Mouse (Mus musculus) induced T-regulatory cell, adult 2 months (primary cell): ENCODE measurements around the gene Clec9a.

Experiments
- DNase-seq: peaks from one replicate; pipeline ENCODE4 v3.0.0-alpha.2; 2012; ENCODE audit warnings: low read depth

Clec9a gene

DNA sequence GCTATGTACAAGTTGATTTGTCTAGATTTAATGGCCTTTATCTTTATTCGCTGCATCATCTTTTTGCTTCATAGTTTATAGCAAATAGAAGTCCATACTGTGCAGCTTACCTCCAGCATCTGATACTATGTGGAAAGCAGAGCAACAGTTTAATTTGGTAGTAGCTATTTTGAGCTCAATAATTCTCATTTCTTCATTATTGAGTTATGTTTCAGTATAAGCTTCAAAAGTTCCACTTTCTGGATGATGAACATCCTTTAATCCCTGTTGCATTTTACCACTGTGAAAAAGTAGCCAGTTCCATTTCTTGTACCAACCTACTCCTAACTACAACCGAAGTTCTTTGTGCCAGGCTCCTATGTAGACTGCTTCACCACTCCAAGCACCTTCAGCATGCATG is at the start of gene Clec9a:
TSS of gene Clec9a (plus strand) at position 301 of the 400 bp plus-strand sequence.
- DNase-seq = no peak

DNA sequence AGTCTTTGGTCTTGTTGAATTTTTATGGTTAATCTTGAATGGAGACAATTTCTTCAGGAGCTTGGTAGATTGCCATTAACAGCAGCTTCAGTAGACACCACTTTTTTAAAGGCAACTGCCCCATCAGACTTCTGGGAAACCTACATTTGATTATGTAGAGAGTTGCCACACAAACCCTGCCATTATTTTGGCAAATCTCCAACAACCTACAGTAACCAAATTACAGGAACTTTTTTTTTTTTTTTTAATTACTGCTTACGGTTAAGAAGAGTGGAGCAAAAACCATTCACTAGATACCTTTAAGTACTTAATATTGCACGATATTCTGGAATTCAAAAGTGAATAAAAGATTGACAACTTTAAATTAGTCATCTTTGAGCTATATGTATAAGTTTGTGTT is 49.1 kb upstream of the Clec9a start:
- no peak for DNase-seq

DNA sequence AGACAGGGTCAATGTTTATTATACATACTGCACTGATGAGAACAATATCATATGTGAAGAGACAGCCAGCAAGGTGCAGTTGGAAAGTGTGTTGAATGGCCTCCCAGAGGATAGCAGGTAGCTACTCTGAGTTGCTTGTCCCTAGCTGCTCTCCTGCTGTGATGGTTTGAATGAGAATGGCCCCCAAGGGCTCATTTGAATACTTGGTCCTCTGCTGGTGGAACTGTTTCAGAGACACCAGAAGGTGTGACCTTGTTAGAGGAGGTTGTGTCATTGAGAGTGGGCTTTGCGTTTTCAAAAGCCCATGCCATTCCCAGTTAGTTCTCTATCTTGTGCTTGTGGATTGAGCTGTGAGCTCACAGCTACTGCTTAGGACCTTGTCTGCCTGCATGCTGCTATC is 44.7 kb upstream of the Clec9a start:
- no peak for DNase-seq

DNA sequence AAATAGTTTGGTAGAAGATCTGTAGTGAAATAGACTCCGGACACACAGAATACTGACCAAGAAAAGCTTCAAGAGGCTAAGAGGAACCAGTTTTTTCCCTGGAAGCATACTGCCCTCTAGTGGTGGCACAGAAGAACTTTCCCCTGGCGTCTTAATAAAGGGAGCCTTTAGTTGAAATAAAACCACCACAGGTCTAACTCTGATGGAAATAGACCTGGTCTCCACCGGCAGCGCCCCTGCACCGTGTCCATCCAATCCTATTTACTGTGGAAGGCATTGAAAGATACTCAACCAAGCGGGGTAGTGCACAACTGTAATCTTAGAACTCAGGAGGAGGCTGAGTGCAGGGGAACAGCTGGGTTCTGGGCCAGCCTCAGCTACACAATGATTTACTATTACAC is 42.7 kb upstream of the Clec9a start:
- DNase-seq = peak; percentile 78

DNA sequence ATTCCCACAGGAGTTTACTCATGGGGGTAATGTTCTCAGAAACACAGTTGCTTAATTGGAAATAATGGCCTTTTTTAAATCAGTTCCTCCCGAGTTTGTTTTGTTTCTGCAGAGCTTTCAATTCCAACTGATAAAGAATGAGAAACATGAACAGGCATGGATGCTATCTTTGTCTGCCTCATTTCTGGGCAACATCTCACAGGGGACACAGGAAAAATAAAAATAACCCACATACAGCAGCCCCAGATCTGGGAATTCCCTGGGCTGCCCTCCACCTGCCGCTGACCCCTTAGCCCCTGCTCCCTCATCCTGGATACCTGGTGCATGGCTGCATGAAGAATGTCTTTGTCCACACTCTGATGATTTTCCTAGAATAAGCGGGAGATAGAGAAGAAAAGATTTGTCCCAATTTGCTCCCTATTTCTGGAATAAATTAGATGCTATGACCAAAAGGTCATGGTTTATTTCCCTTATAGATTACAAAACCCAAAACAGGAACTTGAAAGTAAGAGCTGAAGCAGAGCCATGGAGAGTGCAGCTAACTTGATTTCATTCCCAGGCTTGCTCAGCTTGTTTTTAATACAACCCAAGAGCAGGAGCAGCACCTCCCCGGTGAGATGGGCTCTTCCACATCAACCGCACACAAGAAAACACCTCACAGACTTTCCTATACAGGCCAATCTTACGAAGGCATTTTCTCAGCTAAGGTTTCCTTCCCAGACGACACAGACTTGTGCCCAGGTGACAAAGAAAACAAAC is 39.1 kb upstream of the Clec9a start:
- DNase-seq = no peak

DNA sequence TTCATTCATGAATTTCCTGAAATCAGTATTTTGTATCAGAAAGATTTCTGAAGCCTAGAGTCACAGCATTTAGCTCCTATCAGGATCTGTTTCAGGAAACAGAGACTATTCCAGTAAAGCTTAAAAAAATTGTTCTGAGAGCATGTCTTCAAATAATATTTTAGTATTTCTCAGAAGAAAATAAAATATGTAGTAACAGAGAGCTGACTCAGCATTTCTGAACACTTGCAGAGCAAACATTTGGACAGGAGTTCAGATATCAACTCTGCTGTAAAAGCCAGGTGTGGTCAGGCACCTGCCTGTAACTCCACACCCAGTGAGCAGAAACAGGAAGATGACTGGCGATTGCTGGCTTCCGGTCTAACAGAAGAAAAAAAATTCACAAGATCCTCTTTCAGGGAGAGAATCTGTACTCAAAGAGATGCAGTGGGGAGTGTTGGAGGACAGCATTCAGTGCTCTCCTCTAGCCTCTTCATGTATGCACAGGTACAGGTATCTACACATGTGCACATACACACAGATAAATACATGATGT is 33.7 kb upstream of the Clec9a start:
- no peak for DNase-seq

DNA sequence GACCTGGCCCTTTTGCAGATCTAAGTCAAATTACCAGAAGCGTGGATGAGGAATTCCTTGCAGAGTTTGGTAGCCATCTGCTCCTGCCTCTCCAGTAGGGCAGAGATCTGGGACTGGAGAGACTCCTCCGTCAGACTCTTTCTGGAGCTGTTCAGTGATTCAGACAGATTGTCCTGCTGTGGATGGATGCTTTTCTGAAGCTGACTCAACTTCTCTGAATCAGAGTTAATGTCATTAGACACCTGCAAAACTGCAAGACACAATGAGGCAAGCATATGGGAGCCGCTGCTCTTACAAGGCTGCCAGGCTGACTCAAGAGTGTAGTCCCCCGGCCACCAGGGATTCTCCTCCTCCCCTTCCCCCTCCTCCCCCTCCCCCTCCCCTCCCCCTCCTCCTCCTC is 28.2 kb upstream of the Clec9a start:
- no peak for DNase-seq

DNA sequence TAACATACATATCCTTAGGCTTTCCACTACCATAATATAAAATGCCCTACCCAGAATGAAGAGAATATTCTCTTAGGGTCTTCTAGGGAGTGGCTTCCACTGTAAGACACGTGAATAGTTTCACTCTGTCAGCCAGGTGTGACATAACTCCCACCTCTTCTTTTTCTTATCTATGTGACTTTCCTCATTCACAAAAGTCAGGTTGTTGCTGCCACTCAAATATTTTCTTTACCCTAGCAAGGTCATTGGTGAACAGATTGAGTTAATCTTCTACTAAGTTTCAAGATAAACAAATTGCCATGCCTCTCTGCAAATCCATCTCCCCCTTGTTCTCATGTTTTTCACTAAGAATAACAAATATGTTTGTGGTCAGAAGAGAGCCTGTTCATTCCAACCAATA is 26.9 kb upstream of the Clec9a start:
- DNase-seq = no peak

DNA sequence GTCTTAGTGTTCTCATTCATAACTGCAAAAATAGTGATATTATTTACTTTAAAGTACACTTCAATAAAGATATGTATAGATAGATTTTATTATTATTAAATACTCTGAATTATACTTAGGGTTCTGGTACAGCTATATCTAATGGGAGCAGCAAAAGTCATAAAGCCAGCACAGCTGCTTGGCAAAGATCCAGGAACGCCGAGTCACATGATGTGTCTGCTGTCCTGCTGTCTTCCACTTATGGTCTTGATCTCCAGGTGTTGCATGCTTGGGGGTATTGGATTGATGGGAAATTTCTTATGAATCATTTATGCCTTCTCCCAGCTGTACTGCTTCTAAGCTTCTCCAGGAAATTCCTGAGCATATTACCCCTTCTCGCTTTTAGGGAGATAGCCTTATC is 25.2 kb upstream of the Clec9a start:
- no peak for DNase-seq

DNA sequence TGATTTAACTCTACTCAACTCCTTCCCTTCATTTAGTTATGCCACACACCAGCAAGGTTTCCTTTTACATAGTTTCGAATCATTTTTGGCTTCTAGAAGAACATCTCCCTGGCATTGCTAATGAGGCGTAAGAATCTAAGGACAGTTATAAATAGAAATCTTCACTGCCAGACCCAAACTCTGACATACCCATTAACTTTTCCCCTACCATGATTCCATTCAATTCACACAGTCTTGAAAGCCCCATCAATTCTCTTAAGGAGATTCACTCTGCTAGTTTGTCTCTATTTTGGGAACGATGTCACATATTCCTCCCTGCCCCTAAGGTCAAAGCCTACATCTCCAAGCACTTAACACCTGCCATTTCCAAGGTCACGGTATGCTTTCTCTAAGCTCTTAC is 23.7 kb upstream of the Clec9a start:
- DNase-seq = no peak

DNA sequence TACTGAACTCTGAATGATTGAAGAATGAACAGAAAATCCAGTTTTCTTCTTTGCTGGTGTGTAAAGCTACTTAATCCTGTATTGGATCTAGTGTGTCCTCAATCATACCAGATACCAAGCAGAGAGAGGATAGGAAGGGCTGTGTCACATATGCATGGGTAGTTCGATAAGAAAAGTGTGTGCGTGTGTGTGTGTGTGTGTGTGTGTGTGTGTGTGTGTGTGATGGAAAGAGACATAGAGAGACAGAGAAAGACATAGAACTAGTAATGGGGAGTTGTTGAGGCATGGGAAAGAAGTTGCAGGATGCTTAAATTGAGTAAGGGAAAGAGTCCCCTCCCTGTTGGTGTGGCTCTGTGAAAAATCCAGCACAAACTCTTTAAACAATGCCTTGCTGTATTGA is 22.9 kb upstream of the Clec9a start, which contains the start of gene Clec12b:
TSS of gene Clec12b (minus strand) at position 101 of the 400 bp plus-strand sequence.
- DNase-seq = no peak

DNA sequence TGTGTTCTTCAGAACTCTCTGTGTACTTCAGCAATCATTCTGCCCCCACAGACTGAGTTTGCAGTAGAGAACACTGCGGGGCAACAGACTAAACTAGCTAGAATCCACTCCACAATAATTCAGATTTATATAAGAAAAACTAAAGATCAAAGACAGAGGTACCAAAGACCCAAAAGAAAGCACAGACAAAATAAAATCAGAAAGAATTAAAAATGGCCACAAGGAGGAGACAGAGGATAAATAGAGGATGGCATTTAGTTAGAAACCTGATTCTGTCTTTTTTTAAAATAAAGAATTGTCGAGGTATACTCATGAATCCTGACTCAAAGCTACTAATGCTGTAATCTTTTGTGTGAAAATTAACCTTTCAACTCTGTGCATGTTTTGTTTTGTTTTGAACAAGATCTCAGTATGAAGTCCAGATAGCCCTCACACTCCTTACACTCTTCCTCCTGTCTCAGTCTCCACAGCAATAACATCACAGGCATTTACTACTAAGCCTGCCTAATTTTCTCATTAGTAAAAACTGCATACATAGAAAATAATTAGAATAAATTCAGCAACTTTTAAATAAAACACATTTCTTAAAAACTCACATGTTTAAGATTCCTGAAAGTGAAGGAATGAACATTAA is 15.5 kb upstream of the Clec9a start:
- peak; percentile 54 for DNase-seq

DNA sequence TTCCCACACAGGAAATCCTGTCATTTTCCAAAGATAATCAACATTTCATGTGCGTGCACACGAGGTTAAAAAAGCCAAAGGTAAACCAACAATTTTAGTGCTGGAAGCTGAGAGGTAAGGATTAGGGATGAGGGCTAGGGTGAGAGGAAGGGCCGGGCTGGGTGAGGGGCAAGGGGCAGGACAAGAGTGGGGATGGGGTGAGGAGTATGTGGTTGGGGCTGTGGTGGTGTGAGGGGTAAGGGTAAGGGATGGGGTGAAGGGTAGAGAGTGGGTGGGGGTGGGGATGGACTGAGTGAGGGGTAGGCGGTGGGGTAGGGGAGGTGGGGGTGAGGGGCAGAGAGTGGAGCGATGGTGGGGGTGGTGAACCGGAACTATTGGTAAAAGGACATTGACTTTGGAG is 14.9 kb upstream of the Clec9a start:
- DNase-seq = no peak

DNA sequence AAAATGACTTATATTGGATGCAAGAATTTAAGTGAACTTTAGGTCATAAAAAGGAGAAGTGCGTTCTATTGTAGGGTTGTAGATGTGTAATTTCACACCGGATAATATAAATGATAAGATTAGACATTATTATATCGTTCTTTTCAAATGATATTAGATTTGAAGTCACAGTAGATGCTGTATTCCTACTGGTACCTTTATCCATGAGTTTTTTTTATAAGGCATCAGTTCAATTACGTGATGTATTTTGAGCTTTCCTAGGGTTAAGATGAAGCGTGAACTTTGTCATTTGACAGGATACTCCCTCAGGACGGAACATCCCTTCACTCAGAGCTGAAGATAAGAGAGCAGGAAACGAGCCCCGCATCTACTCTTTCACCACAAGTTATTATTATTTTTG is 11.7 kb upstream of the Clec9a start, which contains the start of gene Clec1b:
TSS of gene Clec1b (plus strand) at position 301 of the 400 bp plus-strand sequence.
- DNase-seq = no peak

DNA sequence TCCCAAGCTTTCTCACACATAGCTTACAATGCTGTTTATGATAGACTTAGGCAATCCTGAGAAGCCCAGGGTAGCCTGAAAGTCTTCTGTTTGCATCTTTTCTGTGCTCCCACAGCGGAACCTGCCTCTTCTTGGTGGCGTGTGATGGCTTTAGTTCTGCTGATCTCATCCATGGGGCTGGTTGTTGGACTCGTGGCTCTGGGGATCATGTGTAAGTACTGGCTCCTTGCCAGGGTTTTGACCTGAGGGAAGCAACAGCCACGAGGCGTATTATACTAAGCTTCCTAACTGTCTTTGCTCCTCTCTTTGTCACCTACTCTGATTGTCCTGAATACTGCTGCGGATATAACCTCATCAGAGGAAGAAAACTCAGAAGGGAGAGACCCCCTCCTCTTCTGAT is 8.7 kb upstream of the Clec9a start:
- DNase-seq = no peak

DNA sequence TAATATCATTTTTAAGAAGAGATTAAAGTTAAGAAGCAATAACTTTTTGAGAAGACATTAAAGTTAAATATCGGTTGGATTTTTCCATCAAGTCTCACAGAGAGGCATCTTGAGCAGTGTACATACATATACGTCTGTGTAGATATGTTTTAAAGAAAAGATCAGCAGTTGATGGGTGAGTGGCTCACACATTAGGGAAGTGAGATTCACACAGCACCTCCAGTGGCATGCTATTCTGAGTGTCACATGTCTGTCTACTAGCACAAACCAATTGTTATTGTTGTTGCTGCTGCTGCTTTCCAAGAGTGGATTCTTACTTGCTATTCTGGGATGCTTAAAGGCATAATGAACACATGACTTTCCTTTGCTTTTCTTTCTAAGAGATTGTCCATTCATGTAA is 6.3 kb upstream of the Clec9a start:
- no peak for DNase-seq

DNA sequence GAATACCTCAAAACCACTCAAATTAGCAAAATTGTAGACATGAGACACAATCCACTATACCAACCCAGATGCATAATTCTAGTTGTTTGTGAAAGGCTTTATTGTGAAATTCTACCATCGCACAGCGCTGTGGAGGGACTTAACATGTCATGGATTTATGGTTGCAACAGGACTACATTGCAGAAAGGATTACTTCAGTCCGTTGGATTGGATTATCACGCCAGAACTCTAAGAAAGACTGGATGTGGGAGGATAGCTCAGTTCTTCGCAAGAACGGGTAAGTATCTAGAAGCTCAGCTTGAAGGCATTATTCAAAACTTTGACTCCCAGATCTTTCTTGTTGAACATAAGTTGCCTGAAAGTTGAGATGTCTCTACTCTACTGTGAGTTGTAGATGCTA is 5.3 kb upstream of the Clec9a start:
- DNase-seq = no peak

DNA sequence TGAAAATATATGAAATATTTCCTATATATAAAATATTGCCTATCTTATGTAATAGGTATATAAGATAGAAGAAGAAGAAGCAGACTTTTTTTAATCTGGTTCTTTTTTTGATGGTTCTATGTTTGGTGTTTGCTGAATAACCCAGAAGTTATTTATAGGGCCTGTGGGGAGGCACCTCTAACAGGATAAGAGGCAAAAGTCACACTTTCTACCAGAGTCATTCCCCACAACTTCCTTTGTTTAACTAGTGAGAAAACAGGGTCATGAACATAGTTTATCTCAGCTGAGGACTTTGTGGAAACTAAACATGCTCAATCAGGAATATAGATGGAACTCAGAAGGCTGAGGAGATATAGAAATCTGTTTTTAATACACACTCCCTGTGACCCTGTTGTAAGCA is 2.7 kb upstream of the Clec9a start:
- no peak for DNase-seq

DNA sequence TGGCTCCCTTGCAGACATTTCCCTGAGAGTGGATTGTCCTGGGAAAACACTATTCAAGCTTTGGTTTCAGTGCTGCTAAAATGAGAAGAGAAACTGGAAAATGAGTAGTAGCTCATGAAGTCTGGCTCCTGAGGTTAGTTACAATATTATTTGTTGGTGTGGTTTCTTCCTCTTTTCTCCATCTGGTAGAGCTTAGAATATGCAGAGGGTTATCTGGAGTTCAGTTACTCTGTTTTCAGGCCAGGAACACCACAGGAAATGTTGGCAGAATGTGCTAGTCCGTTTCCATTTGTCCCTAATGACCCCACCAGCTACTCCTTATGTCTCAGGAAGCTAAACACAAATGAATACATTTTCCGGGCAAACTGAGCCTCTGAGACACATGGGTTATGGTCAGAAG is 1.3 kb upstream of the Clec9a start:
- no peak for DNase-seq

DNA sequence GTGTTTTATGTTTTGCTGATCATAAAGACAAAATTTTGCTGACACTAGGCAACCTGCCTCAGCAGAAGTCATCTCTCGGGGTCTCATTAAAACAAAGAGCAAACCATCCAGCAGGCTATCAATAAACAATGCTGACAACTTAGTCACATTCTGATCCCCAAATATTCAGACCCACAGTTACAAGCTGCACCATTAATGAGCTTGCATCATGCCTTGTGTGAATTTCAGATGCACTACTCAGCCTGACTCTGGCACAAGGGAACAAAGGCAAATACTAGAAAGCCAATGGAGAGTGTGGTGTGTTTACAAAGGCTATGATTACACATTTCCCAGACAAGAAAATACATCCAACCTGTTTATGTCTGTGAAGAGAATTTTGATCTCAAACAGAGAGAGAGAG is 5.5 kb downstream of the Clec9a start:
- no peak for DNase-seq

DNA sequence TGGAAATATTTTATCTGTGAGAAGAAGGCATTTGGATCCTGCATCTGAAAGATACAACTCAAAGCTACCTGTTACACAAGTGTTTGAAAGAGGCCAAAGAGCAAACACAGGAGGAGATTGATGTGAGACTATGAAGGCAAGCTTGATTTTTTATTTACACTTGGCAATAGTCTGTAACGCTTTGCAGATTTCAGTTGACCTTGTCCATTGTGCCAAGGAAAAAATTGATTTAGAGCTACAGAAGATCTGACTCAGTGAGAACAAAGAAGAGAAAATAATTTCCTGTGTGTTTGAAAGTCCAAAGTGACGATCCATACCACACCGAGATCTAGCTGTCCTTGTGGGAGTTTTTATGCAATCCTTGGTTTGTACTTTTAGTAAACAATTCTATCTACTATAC is 13.6 kb downstream of the Clec9a start:
- DNase-seq = no peak

DNA sequence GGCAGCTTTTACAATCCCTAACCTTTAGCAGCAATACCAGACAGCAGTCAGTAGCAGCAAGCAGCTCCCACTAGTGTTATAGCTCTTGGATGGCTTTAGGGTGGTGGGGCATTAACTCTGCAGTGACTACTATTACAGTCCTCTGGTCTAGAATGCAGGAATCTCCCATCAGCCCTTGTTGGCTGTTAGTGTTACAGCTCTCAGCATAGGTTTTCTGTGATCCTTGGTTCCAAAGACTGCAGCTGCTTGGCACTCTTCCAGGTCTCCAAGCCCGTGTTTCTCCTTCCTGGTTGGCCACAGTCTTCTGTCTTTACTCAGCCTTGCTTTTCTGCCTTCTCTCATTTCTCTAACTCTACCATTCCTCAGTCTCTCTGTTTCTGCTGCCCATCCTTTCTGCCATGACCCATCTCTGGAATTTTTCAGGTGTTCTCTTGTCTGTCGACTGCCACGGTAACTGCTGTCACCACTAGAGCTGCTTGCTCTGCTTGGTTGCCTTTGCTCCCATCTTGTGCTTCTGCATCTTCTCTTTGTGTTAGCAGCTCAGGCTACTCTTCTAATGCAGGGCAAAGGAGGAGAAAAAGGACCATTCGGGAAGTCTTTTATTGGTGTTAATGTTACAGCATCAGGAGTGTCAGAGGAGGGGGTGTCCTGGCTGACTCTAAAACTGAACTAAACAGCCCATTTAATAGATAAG is 14.5 kb downstream of the Clec9a start:
- DNase-seq = no peak

DNA sequence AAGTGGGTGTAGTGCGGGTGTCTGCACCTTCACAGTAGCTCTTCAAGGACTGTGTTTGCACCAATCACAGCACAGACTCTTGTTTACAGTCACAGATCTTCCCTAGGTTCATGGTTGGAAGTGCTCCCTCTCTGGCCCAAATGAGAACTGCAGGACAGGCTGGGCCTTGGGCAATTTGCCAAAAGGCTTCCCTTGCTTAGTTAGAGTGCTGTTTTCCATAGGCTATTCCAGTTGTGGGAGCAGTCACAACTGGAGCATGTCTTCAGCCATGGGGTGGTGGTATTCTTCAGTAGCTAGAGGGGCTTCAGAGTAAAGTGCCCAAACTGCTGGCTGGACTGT is 15.0 kb downstream of the Clec9a start:
- DNase-seq = peak; percentile 74
